ENCODE assay signal across 7 mouse cellular contexts in the genomic region with DNA sequence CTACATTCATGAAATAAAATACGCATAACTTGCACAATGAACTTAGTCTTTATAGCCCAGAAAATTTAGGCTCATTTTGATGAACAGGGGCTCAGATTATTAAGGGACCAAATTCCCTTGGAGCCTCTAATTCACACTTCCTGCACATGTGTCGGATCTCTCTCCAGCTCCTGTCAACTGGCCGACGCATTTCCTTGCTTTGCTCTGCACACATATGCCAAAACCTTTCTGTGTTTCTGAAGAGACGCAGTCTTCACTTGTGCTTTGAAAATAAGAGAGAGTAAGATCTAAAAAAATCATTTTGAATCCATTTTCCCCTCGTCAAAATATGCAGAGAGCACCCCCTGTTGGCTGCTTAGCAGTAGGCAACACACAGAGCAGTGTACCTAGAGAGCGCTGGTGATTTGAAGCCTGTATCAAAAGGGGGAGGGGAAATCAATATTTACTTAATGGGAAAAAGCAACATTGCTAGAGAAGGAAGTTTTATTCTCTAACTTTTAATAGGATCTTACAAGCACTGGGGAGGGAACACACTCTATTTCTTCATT. TPM values are rescaled to one million over a fixed set of nuclear protein-coding genes. Genes with fewer than 3 reads are reported as not detected.
A peak's percentile ranks its signal among the peaks of the same experiment; 100 is the strongest.
DNase-seq lines count a peak whose midpoint lies in the region; ATAC-seq and TF ChIP-seq lines count a peak whose summit lies in the region.

No protein-coding gene starts in this region.

- WGBS in lung, embryonic 14.5 days, result 42% methylated on average over 7 of the region's 7 CpGs
- WGBS in forebrain, embryonic 14.5 days, result 38% methylated on average over 7 of the region's 7 CpGs
- 46% methylated on average over 7 of the region's 7 CpGs for WGBS in midbrain, embryonic 11.5 days

- H3K4me2 ChIP-seq in lung, embryonic 14.5 days, result no peak overlapping the region
- no peak overlapping the region for H3K4me2 ChIP-seq in forebrain, embryonic 14.5 days (ENCODE audit: low read length)
- no peak overlapping the region for H3K4me2 ChIP-seq in midbrain, embryonic 11.5 days

- no peaks in the 10 kb centered on the region for H3K9me3 ChIP-seq in lung, embryonic 14.5 days (ENCODE audit: low read depth, low read length)
- H3K9me3 ChIP-seq in forebrain, embryonic 14.5 days (replicated peaks; ENCODE audit: control insufficient read depth, low read length), result no peaks in the 10 kb centered on the region
- no peaks in the 10 kb centered on the region for H3K9me3 ChIP-seq in midbrain, embryonic 11.5 days (ENCODE audit: control insufficient read depth, low read length)

- H3K4me1 ChIP-seq in lung, embryonic 14.5 days (ENCODE audit: insufficient read depth), result no peaks in the 10 kb centered on the region
- H3K4me1 ChIP-seq in forebrain, embryonic 14.5 days (ENCODE audit: control insufficient read depth, insufficient read depth, low read length), result no peaks in the 10 kb centered on the region
- no peaks in the 10 kb centered on the region for H3K4me1 ChIP-seq in midbrain, embryonic 11.5 days (ENCODE audit: control insufficient read depth, insufficient read depth, low read length)

- peak; percentile 67 for DNase-seq in lung, embryonic 14.5 days
- no peak for DNase-seq in lung, postnatal 4 days
- DNase-seq in brain, embryonic 18.5 days (ENCODE audit: low read depth, low spot score), result peak; percentile 37
- DNase-seq in forebrain, embryonic 14.5 days (ENCODE audit: low spot score), result peak; percentile 77
- peak; percentile 68 for DNase-seq in layer of hippocampus, postnatal 10 days (ENCODE audit: low spot score in 2 of 2)
- DNase-seq in midbrain, embryonic 11.5 days (ENCODE audit: low spot score, missing footprints), result peak; percentile 90
- DNase-seq in MN1 (ENCODE audit: low spot score), result no peak

- ATAC-seq in lung, embryonic 14.5 days (ENCODE audit: insufficient read depth), result peak; percentile 44; the same call in 1 of the 2 replicates
- ATAC-seq in forebrain, embryonic 14.5 days, result peak; percentile 85
- ATAC-seq in midbrain, embryonic 11.5 days (ENCODE audit: low FRiP score), result peak; percentile 78

- no peaks in the 10 kb centered on the region for H3K36me3 ChIP-seq in lung, embryonic 14.5 days (ENCODE audit: insufficient read depth)
- H3K36me3 ChIP-seq in forebrain, embryonic 14.5 days (ENCODE audit: control insufficient read depth, insufficient read depth, low read length), result no peaks in the 10 kb centered on the region
- no peaks in the 10 kb centered on the region for H3K36me3 ChIP-seq in midbrain, embryonic 11.5 days (ENCODE audit: control insufficient read depth, insufficient read depth, low read length)

- no peak overlapping the region for H3K9ac ChIP-seq in lung, embryonic 14.5 days
- H3K9ac ChIP-seq in forebrain, embryonic 14.5 days (ENCODE audit: low read length), result no peak overlapping the region
- H3K9ac ChIP-seq in midbrain, embryonic 11.5 days (ENCODE audit: low read length), result no peak overlapping the region

- peak; percentile 63 for TF ChIP-seq CTCF in lung, embryonic 14.5 days (IDR thresholded peaks at IDR 0.05; ENCODE audit: low read depth)

- no peaks in the 10 kb centered on the region for H3K27me3 ChIP-seq in lung, embryonic 14.5 days (ENCODE audit: insufficient read depth, low read length)
- H3K27me3 ChIP-seq in forebrain, embryonic 14.5 days (replicated peaks; ENCODE audit: control insufficient read depth, insufficient read depth, low read length), result no peaks in the 10 kb centered on the region
- H3K27me3 ChIP-seq in midbrain, embryonic 11.5 days (ENCODE audit: control insufficient read depth, insufficient read depth, low read length), result no peaks in the 10 kb centered on the region

- no peak overlapping the region for H3K4me3 ChIP-seq in lung, embryonic 14.5 days (ENCODE audit: low read depth, low read length)
- no peak overlapping the region for H3K4me3 ChIP-seq in forebrain, embryonic 14.5 days (ENCODE audit: low read depth, low read length)
- no peak overlapping the region for H3K4me3 ChIP-seq in midbrain, embryonic 11.5 days (ENCODE audit: low read depth, low read length)

- no peak overlapping the region for H3K27ac ChIP-seq in lung, embryonic 14.5 days (ENCODE audit: low read depth)
- no peak overlapping the region for H3K27ac ChIP-seq in forebrain, embryonic 14.5 days (ENCODE audit: low read depth, low read length)
- no peak overlapping the region for H3K27ac ChIP-seq in midbrain, embryonic 11.5 days (ENCODE audit: low read depth, low read length)

RNA-seq across cellular contexts. Expression of a gene that starts 18.5 kb away (rescaled TPM):
- 61.7 and 61.9 TPM in 2 replicates for polyA plus RNA-seq in lung, embryonic 14.5 days (2014; fragmentation: Nextera tagmentation; extraction: Ambion mirVana)
- polyA plus RNA-seq in forebrain, embryonic 14.5 days (2014; fragmentation: Nextera tagmentation; extraction: Ambion mirVana), result 128 and 146 TPM in 2 replicates
- total RNA-seq in layer of hippocampus, postnatal 10 days (2021), result 100 to 1,000 TPM; 131 TPM
- 105 and 114 TPM in 2 replicates for polyA plus RNA-seq in midbrain, embryonic 11.5 days (2014; fragmentation: Nextera tagmentation; extraction: Ambion mirVana)

Comparison
In these comparisons a context has a peak if more than half of its experiments do, and no peak if none do; other contexts are left out.
1. DNase-seq: peak in lung, embryonic 14.5 days (single experiment), brain, embryonic 18.5 days (single experiment), forebrain, embryonic 14.5 days (single experiment), layer of hippocampus, postnatal 10 days (2 of 2) and midbrain, embryonic 11.5 days (single experiment); none in lung, postnatal 4 days (0 of 2) and MN1 (single experiment).
2. Peak in every context shown above with its lines, with median percentiles within 50 percentile points of each other: ATAC-seq.